Mouse (Mus musculus) ES-E14 (cell line): ENCODE measurements around the gene Med18. TPM values are rescaled to one million over a fixed set of nuclear protein-coding genes. Genes with fewer than 3 reads are reported as not detected.

Experiments used
- DNase-seq: peaks from one replicate; pipeline ENCODE4 v3.0.0-alpha.2; 2013; ENCODE audit warnings: low read depth, low spot score
- H3K27ac ChIP-seq: 2 replicates; pipeline ENCODE4 v1.5.1; 2012; ENCODE audit warnings: low read depth, mild to moderate bottlenecking, low read length, moderate library complexity, mixed read lengths; ENCODE audit not compliant: poor library complexity, insufficient read depth, severe bottlenecking
- H3K36me3 ChIP-seq: 2 replicates; pipeline ENCODE4 v1.6.1; 2012; ENCODE audit warnings: mild to moderate bottlenecking, low read length, moderate library complexity, mixed read lengths; ENCODE audit not compliant: control insufficient read depth, poor library complexity, insufficient read depth, severe bottlenecking
- H3K4me1 ChIP-seq, 2 experiments: fragments of 150-350 bp in 1 of 2; sonication (generic) in 1 of 2; 2 replicates each; pipeline ENCODE4 v1.6.1; 2012; ENCODE audit warnings: low read length in 2 of 2, mild to moderate bottlenecking in 1 of 2, mixed read lengths in 1 of 2; ENCODE audit not compliant: control insufficient read depth in 2 of 2, insufficient read depth in 2 of 2, poor library complexity in 1 of 2
- H3K4me3 ChIP-seq, 2 experiments: fragments of 150-350 bp in 1 of 2; sonication (generic) in 1 of 2; 2 replicates each; pipeline ENCODE4 v1.5.1; 2012; ENCODE audit warnings: low read length in 2 of 2, low read depth in 1 of 2, mild to moderate bottlenecking in 1 of 2, mixed read lengths in 1 of 2; ENCODE audit not compliant: insufficient read depth in 1 of 2, poor library complexity in 1 of 2, severe bottlenecking in 1 of 2
- H3K9ac ChIP-seq: 2 replicates; pipeline ENCODE4 v1.6.1; 2012; ENCODE audit warnings: low read depth, mild to moderate bottlenecking, low read length, mixed read lengths; ENCODE audit not compliant: poor library complexity, insufficient read depth, severe bottlenecking
- H3K9me3 ChIP-seq: fragments of 150-350 bp; sonication (generic); 2 replicates; pipeline ENCODE4 v1.6.1; 2012; ENCODE audit warnings: low read depth, mild to moderate bottlenecking, low read length; ENCODE audit not compliant: control insufficient read depth, insufficient read depth
- CHD2 ChIP-seq: IDR thresholded peaks from 2 replicates; pipeline ENCODE4 v1.6.1; 2014; ENCODE audit warnings: mild to moderate bottlenecking, low read depth, low read length, inconsistent platforms
- HCFC1 ChIP-seq: IDR thresholded peaks from 2 replicates; pipeline ENCODE4 v1.6.1; 2012; ENCODE audit warnings: low read length, inconsistent platforms, borderline replicate concordance; ENCODE audit not compliant: insufficient read depth
- MAFK ChIP-seq: IDR thresholded peaks from 2 replicates; pipeline ENCODE4 v1.6.1; 2014; ENCODE audit warnings: mild to moderate bottlenecking, low read depth, low read length, inconsistent platforms; ENCODE audit not compliant: insufficient read depth
- ZC3H11A ChIP-seq: IDR thresholded peaks from 2 replicates; pipeline ENCODE4 v1.6.1; 2012; ENCODE audit warnings: low read depth, mild to moderate bottlenecking, inconsistent platforms, low read length, borderline replicate concordance
- ZNF384 ChIP-seq: IDR thresholded peaks from 2 replicates; pipeline ENCODE4 v1.6.1; 2012; ENCODE audit warnings: low read depth, low read length, inconsistent platforms
- in situ Hi-C, 2 experiments: fragments of 600-800 bp; cut with MboI; formaldehyde crosslinking; loops; one replicate each; pipeline ENCODE4 v1.15.1; 2025; ENCODE audit warnings: low sequenced_read_pairs in 2 of 2, inconsistent platforms in 1 of 2; ENCODE audit not compliant: unreplicated experiment in 2 of 2
- total RNA-seq: library from RNA; depleted of rRNA; stranded (reverse); fragments of 300-350 nt; gene quantifications from 2 replicates; pipeline ENCODE4 v1.2.3, GENCODE M21; 2012

Gene Med18
- total RNA-seq, 1 experiment: 32.8 TPM

GRCm38 (mm10) chr4:132428022-132428542 lies 35.6 kb downstream of the Med18 start:
- H3K9me3 ChIP-seq: no peaks in the 10 kb centered on the region
- peaks cover 2 to 6% of the 10 kb centered on the region in 2 experiments; a peak in 1 of 4 replicates for H3K4me1 ChIP-seq
- no peak for DNase-seq
- H3K9ac ChIP-seq: no peak overlapping the region
- H3K4me3 ChIP-seq: no peak overlapping the region
- in situ Hi-C loops: no loop called here
- H3K36me3 ChIP-seq: no peaks in the 10 kb centered on the region
- no peak overlapping the region for H3K27ac ChIP-seq
- TF ChIP-seq MAFK: no peak
- TF ChIP-seq ZC3H11A: no peak
- TF ChIP-seq ZNF384: no peak
- TF ChIP-seq HCFC1: no peak
- TF ChIP-seq CHD2: no peak

- Histone ChIP-seq H3K4me1 (peaks cover 2 to 4% of the 10 kb centered on the region in 2 experiments; a peak in 1 of 4 replicates), H3K27ac (no peak overlapping the region), H3K4me3 (no peak overlapping the region), H3K9ac (no peak overlapping the region), H3K9me3 (no peaks in the 10 kb centered on the region), H3K36me3 (no peaks in the 10 kb centered on the region)
- TF ChIP-seq CHD2 (no peak), ZNF384 (no peak), ZC3H11A (no peak), HCFC1 (no peak), MAFK (no peak)
- DNase-seq: no peak
- in situ Hi-C loops: no loop called here
These were observed 36.2 kb downstream of the Med18 start for GRCm38 (mm10) chr4:132427493-132427892.

GRCm38 (mm10) chr4:132426021-132426420 lies 37.7 kb downstream of the Med18 start:
- no peak overlapping the region for H3K9ac ChIP-seq
- no peaks in the 10 kb centered on the region for H3K36me3 ChIP-seq
- no peaks in the 10 kb centered on the region for H3K9me3 ChIP-seq
- peaks cover 0 to 1% of the 10 kb centered on the region in 2 experiments; a peak in 1 of 4 replicates for H3K4me1 ChIP-seq
- in situ Hi-C loops: no loop called here
- no peak for TF ChIP-seq MAFK
- no peak for TF ChIP-seq ZNF384
- no peak for TF ChIP-seq CHD2
- no peak for TF ChIP-seq HCFC1
- no peak for TF ChIP-seq ZC3H11A
- no peak overlapping the region for H3K27ac ChIP-seq
- no peak for DNase-seq
- H3K4me3 ChIP-seq: no peak overlapping the region

GRCm38 (mm10) chr4:132424765-132425164 lies 39.0 kb downstream of the Med18 start:
- H3K36me3 ChIP-seq: no peaks in the 10 kb centered on the region
- peaks cover 0 to 3% of the 10 kb centered on the region in 2 experiments; a peak in 1 of 4 replicates for H3K4me1 ChIP-seq
- TF ChIP-seq ZNF384 (0 out of 2 replicates have a peak, but pooled peaks have one; percentile 41), MAFK (no peak), HCFC1 (no peak), ZC3H11A (no peak), CHD2 (no peak)
- no peak overlapping the region for H3K4me3 ChIP-seq
- DNase-seq: peak; percentile 47
- no peaks in the 10 kb centered on the region for H3K9me3 ChIP-seq
- in situ Hi-C loops: no loop called here
- no peak overlapping the region for H3K27ac ChIP-seq
- no peak overlapping the region for H3K9ac ChIP-seq
